Mouse (Mus musculus) C2C12 (cell line): ENCODE measurements around the gene Lrp1.

ENCODE experiments used
- CEBPB ChIP-seq: IDR thresholded peaks from one replicate; pipeline ENCODE4 v1.6.1; 2011; ENCODE audit warnings: low read depth, mild to moderate bottlenecking, control low read depth, moderate library complexity
- MAX ChIP-seq: IDR thresholded peaks from one replicate; pipeline ENCODE4 v1.6.1; 2011; ENCODE audit warnings: mild to moderate bottlenecking, control low read depth
- USF1 ChIP-seq: IDR thresholded peaks from one replicate; pipeline ENCODE4 v1.6.1; 2011; ENCODE audit warnings: low read depth, mild to moderate bottlenecking, control low read depth, moderate library complexity

GRCm38 (mm10) chr10:127666501-127667268, 45.7 kb upstream of the Lrp1 start, which contains the start of gene Nemp1:
- TF ChIP-seq CEBPB: peak; percentile 81
- peak; percentile 76 for TF ChIP-seq MAX
- peak; percentile 77 for TF ChIP-seq USF1
